Mouse (Mus musculus) hindbrain, postnatal 0 days (tissue): ENCODE measurements at regions not wholly inside any gene's neighbourhood (a gene's known extent, or its start where the extent isn't known, plus 50 kb on each side); places are given as distances from the start of the nearest gene placed in this dataset.

Source experiments
- ATAC-seq: fragments of 200-750 bp; cut with Nextera tagmentation; 2 replicates; pipeline ENCODE4 v1.8.0; 2017; ENCODE audit warnings: mild to moderate bottlenecking, moderate TSS enrichment, moderate library complexity
- DNase-seq: peaks from one replicate; pipeline ENCODE4 v3.0.0-alpha.2; 2015; ENCODE audit warnings: low spot score
- H3K27ac ChIP-seq: fragments of 300-500 bp; sonication (generic); 2 replicates; pipeline ENCODE4 v1.5.1; 2014; ENCODE audit warnings: mild to moderate bottlenecking
- H3K27me3 ChIP-seq: fragments of 300-500 bp; sonication (generic); 2 replicates; pipeline ENCODE4 v1.6.1; 2014; ENCODE audit warnings: low read length, mixed read lengths; ENCODE audit not compliant: insufficient read depth
- H3K36me3 ChIP-seq: fragments of 300-500 bp; sonication (generic); 2 replicates; pipeline ENCODE4 v1.6.1; 2014; ENCODE audit warnings: low read length, mixed read lengths; ENCODE audit not compliant: insufficient read depth
- H3K4me1 ChIP-seq: fragments of 300-500 bp; sonication (generic); 2 replicates; pipeline ENCODE4 v1.6.1; 2014; ENCODE audit warnings: antibody characterized with exemption, low read length, mixed read lengths; ENCODE audit not compliant: insufficient read depth
- H3K4me2 ChIP-seq: fragments of 300-500 bp; sonication (generic); 2 replicates; pipeline ENCODE4 v1.6.1; 2014; ENCODE audit warnings: low read depth, mild to moderate bottlenecking, low read length, moderate library complexity, mixed read lengths
- H3K4me3 ChIP-seq: fragments of 300-500 bp; sonication (generic); 2 replicates; pipeline ENCODE4 v1.5.1; 2014; ENCODE audit warnings: low read length
- H3K9ac ChIP-seq: fragments of 300-500 bp; sonication (generic); replicated peaks from 2 replicates; pipeline ENCODE4 v1.6.1; 2014; ENCODE audit warnings: mild to moderate bottlenecking, low read length, moderate library complexity, mixed read lengths
- H3K9me3 ChIP-seq: fragments of 300-500 bp; sonication (generic); 2 replicates; pipeline ENCODE4 v1.6.1; 2016; ENCODE audit warnings: low read length, mixed read lengths
- CTCF ChIP-seq: IDR thresholded peaks from 2 replicates; pipeline ENCODE4 v1.5.1; 2016; ENCODE audit warnings: antibody characterized with exemption, control low read depth, low read depth
- WGBS: fragments of 180-500 bp; shearing (Covaris S2); extraction: QIAGEN DNeasy Blood & Tissue Kit; methylation state at CpG from one replicate; pipeline ENCODE4 v1.1.7; 2014; 5-methylcytosine and 5-hydroxymethylcytosine counted together

DNA sequence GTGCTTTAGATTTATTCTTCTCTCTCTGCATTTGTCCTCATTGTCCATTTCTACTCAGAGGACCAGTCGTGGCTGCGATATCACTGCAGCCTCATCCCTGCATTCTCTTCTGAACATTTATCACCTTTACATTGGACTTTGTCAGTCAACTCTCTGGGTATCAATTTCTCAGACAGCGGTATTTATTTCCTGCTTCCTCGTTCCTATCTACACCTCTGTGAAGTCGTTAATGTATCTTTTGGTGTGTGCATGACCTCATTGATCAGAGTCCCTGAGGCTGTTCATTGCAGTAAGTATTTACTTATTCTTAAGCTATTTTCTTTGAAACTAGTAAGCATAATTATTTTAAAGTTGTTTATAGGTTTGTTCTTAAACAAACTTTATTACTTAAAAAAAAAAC lies 87.0 kb upstream of the Frmd4b start:
- no peak for TF ChIP-seq CTCF
- ATAC-seq (no peak), DNase-seq (no peak)
- H3K27ac ChIP-seq = no peak overlapping the region
- H3K9me3 ChIP-seq = no peaks in the 10 kb centered on the region
- 82% methylated on average over 5 of the region's 5 CpGs for WGBS
- H3K27me3 ChIP-seq = no peaks in the 10 kb centered on the region
- H3K36me3 ChIP-seq = no peaks in the 10 kb centered on the region
- no peak overlapping the region for H3K4me3 ChIP-seq
- no peak overlapping the region for H3K4me2 ChIP-seq
- no peak overlapping the region for H3K9ac ChIP-seq
- no peaks in the 10 kb centered on the region; the same call in 1 of the 2 replicates for H3K4me1 ChIP-seq

DNA sequence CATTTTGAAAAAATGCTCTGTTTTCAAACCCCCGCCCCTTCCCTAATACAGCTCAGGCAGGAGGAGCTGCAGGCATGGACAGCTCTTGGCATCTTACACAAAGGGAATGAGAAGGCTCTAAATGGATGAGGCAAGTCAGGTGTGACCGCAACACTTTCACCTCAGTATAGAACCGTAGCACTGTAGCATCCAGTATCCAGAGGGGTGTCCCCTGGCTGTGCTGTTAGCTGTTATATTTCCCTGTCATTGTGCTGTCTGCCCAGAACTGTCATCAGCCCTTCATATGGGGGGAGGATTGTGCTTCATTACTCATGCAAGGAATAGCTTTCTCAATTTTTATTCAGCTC lies 82.4 kb upstream of the Frmd4b start:
- Histone ChIP-seq H3K27me3 (no peaks in the 10 kb centered on the region), H3K4me1 (no peaks in the 10 kb centered on the region; the same call in 1 of the 2 replicates), H3K9me3 (no peaks in the 10 kb centered on the region), H3K27ac (no peak overlapping the region), H3K4me3 (no peak overlapping the region), H3K36me3 (no peaks in the 10 kb centered on the region), H3K9ac (no peak overlapping the region), H3K4me2 (no peak overlapping the region)
- TF ChIP-seq CTCF = no peak
- whole genome bisulfite sequencing = 51% methylated on average over 3 of the region's 3 CpGs
- ATAC-seq (peak; percentile 67), DNase-seq (no peak)

DNA sequence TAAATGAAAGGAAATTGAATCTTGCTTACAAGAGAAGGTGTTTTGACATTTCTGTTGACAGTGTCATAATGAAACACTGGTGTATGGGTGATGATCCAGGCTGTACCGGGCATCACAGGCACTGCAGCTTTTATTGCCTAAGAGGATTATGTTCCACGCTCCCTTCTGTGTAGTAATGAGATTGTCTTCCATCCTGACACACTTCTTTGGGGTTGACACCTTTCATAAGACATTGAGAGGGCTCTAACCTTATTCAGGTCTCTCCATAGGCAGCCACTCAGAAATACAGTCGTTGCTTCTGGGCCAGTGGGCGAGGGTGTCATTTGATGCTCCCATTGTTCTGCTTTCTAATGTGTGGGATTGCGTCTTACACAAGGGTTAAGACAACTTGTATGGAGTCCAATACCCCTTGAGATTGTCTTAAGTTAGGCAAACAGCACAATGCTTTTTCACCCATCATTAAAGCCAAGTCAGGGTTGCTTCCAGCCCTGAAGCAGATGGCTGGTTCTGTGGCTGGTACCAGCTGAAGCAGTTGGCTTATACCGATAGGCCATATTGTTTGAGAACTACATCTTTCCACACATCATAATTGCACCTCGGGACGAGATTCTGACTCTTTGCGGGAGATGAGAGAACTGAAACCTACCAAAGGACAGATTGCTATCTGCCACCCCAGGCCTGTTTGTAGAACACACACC lies 81.9 kb upstream of the Frmd4b start:
- no peaks in the 10 kb centered on the region for H3K27me3 ChIP-seq
- H3K4me3 ChIP-seq = no peak overlapping the region
- H3K4me1 ChIP-seq = no peaks in the 10 kb centered on the region; the same call in 1 of the 2 replicates
- H3K36me3 ChIP-seq = no peaks in the 10 kb centered on the region
- DNase-seq (peak; percentile 25), ATAC-seq (peak; percentile 51; the same call in 1 of the 2 replicates)
- whole genome bisulfite sequencing = 62% methylated on average over 9 of the region's 9 CpGs
- no peaks in the 10 kb centered on the region for H3K9me3 ChIP-seq
- H3K9ac ChIP-seq = no peak overlapping the region
- H3K27ac ChIP-seq = no peak overlapping the region
- H3K4me2 ChIP-seq = no peak overlapping the region
- TF ChIP-seq CTCF = no peak

DNA sequence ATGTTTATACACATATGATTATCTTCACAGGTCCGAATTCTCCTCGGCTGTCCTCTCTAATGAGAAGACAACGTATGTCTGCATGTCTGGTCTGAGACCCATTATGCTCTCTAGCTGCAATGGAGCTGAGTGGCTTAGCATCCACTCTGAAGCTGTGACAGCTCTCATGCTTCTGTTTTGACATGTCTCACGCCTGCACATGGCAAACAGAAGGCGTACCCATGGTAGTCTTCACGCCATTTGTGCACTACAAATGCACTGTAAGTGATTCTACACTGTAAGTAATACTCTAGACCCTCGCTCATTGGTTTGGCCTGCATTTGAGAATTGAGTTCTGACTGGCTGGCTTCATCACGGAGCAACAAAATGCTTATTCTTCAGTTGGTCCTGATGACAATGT lies 75.9 kb upstream of the Frmd4b start:
- no peak overlapping the region for H3K4me2 ChIP-seq
- H3K36me3 ChIP-seq = no peaks in the 10 kb centered on the region
- 90% methylated on average over 8 of the region's 8 CpGs for WGBS
- TF ChIP-seq CTCF = no peak
- no peaks in the 10 kb centered on the region for H3K27me3 ChIP-seq
- no peaks in the 10 kb centered on the region for H3K4me1 ChIP-seq
- no peak for DNase-seq
- H3K4me3 ChIP-seq = no peak overlapping the region
- no peak overlapping the region for H3K9ac ChIP-seq
- no peak overlapping the region for H3K27ac ChIP-seq
- no peaks in the 10 kb centered on the region for H3K9me3 ChIP-seq
- ATAC-seq = no peak

DNA sequence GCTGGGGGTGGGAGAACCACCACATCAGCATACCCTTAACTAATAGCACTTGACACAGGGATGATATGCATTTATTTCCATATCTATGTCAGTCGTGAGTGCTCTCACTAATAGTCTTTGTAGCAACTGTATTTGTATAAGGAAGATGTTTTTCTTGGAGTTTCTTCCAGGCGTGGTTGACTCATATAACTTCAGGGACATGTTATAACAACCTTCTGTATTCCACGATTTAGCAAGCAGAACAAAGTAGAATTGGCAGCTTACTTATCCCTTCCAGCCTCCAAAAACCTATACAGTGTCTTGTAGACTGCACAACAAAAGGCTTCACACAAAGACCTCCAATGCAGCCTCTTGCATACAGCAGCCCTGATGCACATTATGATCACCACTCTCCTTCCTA lies 73.8 kb upstream of the Frmd4b start:
- TF ChIP-seq CTCF = no peak
- no peaks in the 10 kb centered on the region for H3K4me1 ChIP-seq
- H3K27ac ChIP-seq = no peak overlapping the region
- no peak overlapping the region for H3K4me3 ChIP-seq
- WGBS = 78% methylated on average over 3 of the region's 3 CpGs
- DNase-seq = no peak
- H3K4me2 ChIP-seq = no peak overlapping the region
- H3K27me3 ChIP-seq = no peaks in the 10 kb centered on the region
- no peaks in the 10 kb centered on the region for H3K9me3 ChIP-seq
- no peaks in the 10 kb centered on the region for H3K36me3 ChIP-seq
- H3K9ac ChIP-seq = no peak overlapping the region
- ATAC-seq = no peak

DNA sequence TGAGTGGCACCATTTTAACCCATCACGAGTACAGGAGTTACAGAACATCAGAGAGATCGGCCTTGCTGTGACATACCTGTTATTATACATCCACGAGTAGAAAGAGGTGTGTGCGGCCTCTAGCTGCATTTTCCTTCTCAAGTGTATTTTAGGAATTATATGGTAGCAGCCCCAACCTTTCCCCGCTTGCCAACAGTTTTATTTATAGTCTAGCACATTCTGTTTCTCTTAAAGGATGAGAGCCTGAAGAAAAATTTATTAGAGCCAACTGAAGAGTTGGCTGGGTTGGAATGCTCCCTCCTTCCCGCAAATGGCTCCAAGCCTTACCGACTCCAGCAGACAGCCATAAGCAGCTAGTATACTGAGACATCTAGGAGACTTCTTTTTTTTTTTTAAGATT lies 67.0 kb upstream of the Frmd4b start:
- no peak overlapping the region for H3K4me3 ChIP-seq
- ATAC-seq = no peak
- no peak overlapping the region for H3K27ac ChIP-seq
- WGBS = 85% methylated on average over 7 of the region's 7 CpGs
- no peaks in the 10 kb centered on the region for H3K27me3 ChIP-seq
- DNase-seq = no peak
- H3K36me3 ChIP-seq = no peaks in the 10 kb centered on the region
- no peaks in the 10 kb centered on the region for H3K4me1 ChIP-seq
- no peak for TF ChIP-seq CTCF
- no peak overlapping the region for H3K4me2 ChIP-seq
- no peak overlapping the region for H3K9ac ChIP-seq
- no peaks in the 10 kb centered on the region for H3K9me3 ChIP-seq

DNA sequence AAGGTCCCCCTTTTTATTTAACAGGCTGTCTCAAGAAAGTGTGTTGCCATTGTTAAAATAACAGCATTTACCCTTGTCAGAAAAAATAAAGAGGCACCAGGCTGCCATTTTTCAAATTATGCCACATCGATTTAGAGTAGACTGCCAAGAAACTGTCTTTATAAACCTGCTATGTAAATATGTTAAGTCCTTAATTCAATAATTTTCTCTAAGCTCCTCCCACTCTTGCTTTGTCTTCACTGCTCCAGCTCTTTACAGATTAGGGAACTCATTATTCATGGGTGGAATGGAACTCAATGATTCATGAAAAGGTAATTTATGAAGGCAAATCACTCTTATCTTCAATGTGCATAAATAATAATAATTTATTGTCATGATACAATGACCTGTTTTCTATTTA lies 64.9 kb upstream of the Frmd4b start:
- no peak for ATAC-seq
- Histone ChIP-seq H3K36me3 (no peaks in the 10 kb centered on the region), H3K27ac (no peak overlapping the region), H3K27me3 (no peaks in the 10 kb centered on the region), H3K4me1 (no peaks in the 10 kb centered on the region), H3K4me2 (no peak overlapping the region), H3K4me3 (no peak overlapping the region), H3K9ac (no peak overlapping the region), H3K9me3 (no peaks in the 10 kb centered on the region)
- no peak for TF ChIP-seq CTCF
- 45% methylated on average over 1 of the region's 1 CpGs for WGBS
- DNase-seq = no peak
